Mouse (Mus musculus) CD8-positive naive resting alpha-beta T cell, adult 57 days (primary cell): Measurements from ENCODE around the gene Eif2b2. TPM values are rescaled to one million over a fixed set of nuclear protein-coding genes. Genes with fewer than 3 reads are reported as not detected.

Source experiments
- total RNA-seq: library from RNA; stranded (reverse); gene quantifications from one replicate; pipeline ENCODE4 v1.2.4, GENCODE M21; 2023

The Eif2b2 gene
- total RNA-seq = 100.0 TPM

DNA sequence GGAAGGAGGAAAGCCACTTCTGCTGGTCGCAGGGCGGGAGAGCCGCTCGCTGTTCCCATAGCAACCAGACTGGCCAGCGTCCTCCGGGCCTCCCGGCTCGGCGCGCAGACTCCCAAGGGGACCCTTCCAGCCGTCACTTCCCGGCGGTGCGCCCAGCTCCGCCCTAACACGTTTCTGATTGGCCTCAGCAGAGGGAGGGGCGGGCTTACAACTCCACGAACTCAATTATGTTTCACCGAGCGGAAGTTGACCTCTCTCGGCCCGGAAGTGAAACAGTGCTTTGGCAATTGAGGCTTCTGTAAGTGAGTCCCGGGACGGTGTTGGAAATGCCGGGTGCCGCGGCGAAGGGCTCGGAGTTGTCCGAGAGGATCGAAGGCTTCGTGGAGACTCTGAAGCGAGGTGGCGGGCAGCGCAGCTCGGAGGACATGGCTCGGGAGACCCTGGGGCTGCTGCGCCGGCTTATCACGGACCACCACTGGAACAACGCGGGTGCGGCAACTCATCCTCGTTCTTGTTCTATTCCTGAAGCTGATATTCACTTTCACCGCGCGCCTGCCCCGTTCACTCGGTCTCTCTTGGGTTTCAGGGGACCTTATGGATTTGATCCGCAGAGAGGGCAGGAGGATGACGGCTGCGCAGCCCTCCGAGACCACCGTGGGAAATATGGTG, at the start of gene Eif2b2:
Gene Eif2b2 (plus strand): TSS at position 246 of the 669 bp plus-strand sequence.

DNA sequence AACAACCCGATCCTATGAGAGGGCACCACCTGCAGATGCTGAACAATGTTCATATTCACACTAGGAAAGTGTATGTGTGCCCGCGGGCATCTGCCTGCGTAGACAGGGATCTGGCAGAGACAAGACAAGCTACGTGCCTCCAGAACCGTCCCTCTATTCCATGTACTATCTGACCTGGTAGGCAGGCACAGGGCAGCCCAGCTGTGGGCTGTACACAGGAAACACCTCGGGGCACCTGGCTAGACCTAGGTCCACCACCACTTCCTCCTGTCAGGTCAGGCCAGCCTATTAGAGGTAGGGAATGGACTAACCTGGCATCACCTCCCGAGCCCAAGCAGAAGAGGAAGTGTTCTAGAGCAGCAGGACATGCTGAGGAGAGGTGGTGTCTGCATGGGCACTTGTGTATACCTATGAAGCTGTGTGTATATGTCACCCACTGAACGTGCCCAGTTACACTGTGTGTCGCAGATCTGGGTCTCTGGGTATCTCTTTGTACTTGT, 41.5 kb upstream of the Eif2b2 start, which contains the start of gene Pgf:
Gene Pgf (minus strand): TSS at position 51 of the 500 bp plus-strand sequence.

DNA sequence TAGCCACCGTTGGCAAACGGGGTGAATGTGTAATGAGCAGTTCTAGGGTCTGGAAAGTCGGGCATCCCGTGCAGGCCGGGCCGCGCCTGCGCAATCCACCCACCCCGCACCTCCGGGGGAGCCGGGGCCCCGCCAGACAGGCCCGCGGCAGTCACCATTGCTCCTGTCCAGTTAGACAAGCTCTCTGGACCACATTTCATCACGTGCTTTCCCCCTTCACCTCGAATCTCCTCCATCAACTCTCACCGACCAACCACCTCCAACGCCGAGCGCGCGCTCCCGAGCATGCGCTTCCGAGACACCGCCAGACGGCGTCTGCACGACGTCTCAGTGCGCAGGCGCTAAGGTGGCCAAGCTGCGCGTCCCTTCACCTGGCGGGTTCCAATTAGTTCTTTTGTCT, 51.0 kb downstream of the Eif2b2 start, which contains the start of gene Mlh3:
Gene Mlh3 (minus strand): TSS at position 281 of the 400 bp plus-strand sequence.

Other genes starting within 250 kb of the Eif2b2 start
- 100 TPM for gene Fcf1, start 248.6 kb upstream of the Eif2b2 start, total RNA-seq
- gene Arel1, start 248.6 kb upstream of the Eif2b2 start, total RNA-seq = 35.9 TPM
- 84.9 TPM for gene Ylpm1, start 223.2 kb upstream of the Eif2b2 start, total RNA-seq
- 4.2 TPM for gene Prox2, start 108.7 kb upstream of the Eif2b2 start, total RNA-seq
- 183 TPM for gene Dlst, start 108.6 kb upstream of the Eif2b2 start, total RNA-seq
- gene Rps6kl1, start 68.2 kb upstream of the Eif2b2 start, total RNA-seq = 3.6 TPM
- gene Pgf, start 41.7 kb upstream of the Eif2b2 start, total RNA-seq = not detected
- 17.1 TPM for gene Mlh3, start 51.1 kb downstream of the Eif2b2 start, total RNA-seq
- gene Acyp1, start 69.0 kb downstream of the Eif2b2 start, total RNA-seq = 19.3 TPM
- gene Zc2hc1c, start 69.1 kb downstream of the Eif2b2 start, total RNA-seq = not detected
- 60.3 TPM for gene Nek9, start 119.9 kb downstream of the Eif2b2 start, total RNA-seq
- 156 TPM for gene Tmed10, start 155.4 kb downstream of the Eif2b2 start, total RNA-seq